Mouse (Mus musculus): Measurements from ENCODE around the gene Usb1. TPM values are rescaled to one million over a fixed set of nuclear protein-coding genes. Genes with fewer than 3 reads are reported as not detected.

Usb1 gene
- polyA plus RNA-seq, 1 experiment from 2014 or later = 36.1 TPM

DNA sequence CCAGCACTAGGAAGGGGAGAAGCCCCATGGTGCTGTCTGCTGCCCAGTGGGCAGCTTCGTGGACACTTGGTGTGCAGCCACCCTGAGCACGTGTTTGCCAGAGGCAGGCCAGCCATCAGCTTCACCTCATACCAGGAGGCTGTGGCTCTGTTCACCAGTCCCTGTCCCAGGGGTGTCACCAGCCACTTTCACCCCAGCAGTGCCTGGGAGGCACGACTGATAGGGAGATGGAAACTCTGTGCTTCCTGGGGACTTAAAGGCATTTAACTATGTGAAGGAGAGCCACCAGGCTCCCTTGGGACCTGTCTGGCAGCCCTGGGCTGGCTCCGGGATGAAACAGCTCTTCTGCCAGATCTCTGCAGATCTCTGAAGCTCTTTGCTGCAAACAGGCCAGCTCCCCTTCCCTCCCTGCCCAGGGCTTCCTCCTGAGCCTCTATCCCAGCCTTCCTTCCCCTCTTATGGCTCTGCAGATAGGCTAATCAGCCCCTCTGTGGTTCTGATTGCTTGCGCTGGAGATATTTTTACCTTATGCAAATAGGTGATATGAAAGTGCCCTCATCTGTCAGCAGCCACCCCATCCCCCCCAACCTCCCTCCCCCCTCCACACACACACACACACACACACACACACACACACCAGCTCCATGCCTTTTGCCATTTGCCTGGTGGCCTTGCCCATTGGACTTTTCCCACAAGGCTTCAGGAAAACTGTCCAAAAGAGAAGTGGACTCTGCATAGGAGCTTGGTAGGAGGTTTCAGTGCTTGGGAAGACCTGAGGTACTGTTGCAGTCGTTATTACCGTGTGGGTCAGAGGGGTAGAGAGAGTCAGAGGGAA is 28.3 kb downstream of the Usb1 start:
- H3K4me1 ChIP-seq = peaks cover 28% of the 10 kb centered on the region
- H3K9me3 ChIP-seq = no peaks in the 10 kb centered on the region
- H3K36me3 ChIP-seq = no peaks in the 10 kb centered on the region
- no peak overlapping the region for H3K4me3 ChIP-seq (replicated peaks)
- peak overlapping the region; percentile 78; the same call in 1 of the 2 replicates for H3K27ac ChIP-seq
- 42% methylated on average over 7 of the region's 7 CpGs for WGBS
- H3K27me3 ChIP-seq (replicated peaks) = no peaks in the 10 kb centered on the region
- H3K9ac ChIP-seq = no peak overlapping the region
- H3K4me2 ChIP-seq = no peak overlapping the region
- no peak for ATAC-seq (ENCODE audit: insufficient read depth, low FRiP score, low read depth)

DNA sequence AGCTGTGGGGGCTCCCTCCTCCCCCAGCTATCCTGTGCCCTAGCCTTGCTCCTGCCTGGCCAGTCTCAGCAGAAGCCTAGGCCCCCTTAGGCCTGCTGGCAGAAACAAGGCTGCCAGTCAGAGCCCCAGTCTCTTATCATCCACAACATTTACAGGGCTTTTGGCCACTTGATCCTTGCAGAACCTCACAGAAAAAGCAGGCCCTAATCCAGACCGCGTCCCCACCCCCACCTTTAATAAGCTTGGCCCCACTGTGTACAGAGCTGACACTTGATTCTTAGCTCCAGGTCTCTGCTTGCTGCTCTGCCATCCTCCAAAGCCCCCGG is 28.9 kb downstream of the Usb1 start:
- H3K4me3 ChIP-seq (replicated peaks) = no peak overlapping the region
- no peaks in the 10 kb centered on the region for H3K27me3 ChIP-seq (replicated peaks)
- H3K4me1 ChIP-seq = peaks cover 28% of the 10 kb centered on the region
- no peak overlapping the region; the same call in 1 of the 2 replicates for H3K27ac ChIP-seq
- no peaks in the 10 kb centered on the region for H3K9me3 ChIP-seq
- H3K9ac ChIP-seq = no peak overlapping the region
- H3K4me2 ChIP-seq = no peak overlapping the region
- 68% methylated on average over 3 of the region's 3 CpGs for WGBS
- no peaks in the 10 kb centered on the region for H3K36me3 ChIP-seq
- ATAC-seq (ENCODE audit: insufficient read depth, low FRiP score, low read depth) = no peak

DNA sequence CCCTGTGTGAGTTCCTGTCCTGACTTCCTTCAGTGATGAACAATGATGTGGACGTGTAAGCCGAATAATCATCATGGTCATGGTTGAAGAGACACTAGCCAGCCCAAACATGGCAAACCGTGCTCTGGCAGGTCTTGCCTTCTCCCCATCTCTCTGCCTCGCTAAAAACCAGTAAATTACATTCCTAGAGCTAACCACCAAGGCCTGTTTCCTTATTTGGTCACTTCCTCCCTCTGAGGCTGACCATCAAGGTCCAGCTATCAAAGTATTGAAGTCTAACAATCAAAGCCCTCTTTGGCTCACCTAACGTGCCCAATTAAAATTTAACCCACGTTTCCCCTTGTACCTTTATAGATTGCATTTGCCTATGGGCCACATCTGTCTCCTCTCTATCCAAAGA is 30.2 kb downstream of the Usb1 start:
- H3K4me1 ChIP-seq = peaks cover 28% of the 10 kb centered on the region
- H3K27me3 ChIP-seq (replicated peaks) = no peaks in the 10 kb centered on the region
- no peaks in the 10 kb centered on the region for H3K36me3 ChIP-seq
- 65% methylated on average over 6 of the region's 6 CpGs for WGBS
- no peaks in the 10 kb centered on the region for H3K9me3 ChIP-seq
- no peak overlapping the region for H3K4me2 ChIP-seq
- no peak overlapping the region for H3K4me3 ChIP-seq (replicated peaks)
- H3K27ac ChIP-seq = no peak overlapping the region
- ATAC-seq (ENCODE audit: insufficient read depth, low FRiP score, low read depth) = no peak
- no peak overlapping the region for H3K9ac ChIP-seq

DNA sequence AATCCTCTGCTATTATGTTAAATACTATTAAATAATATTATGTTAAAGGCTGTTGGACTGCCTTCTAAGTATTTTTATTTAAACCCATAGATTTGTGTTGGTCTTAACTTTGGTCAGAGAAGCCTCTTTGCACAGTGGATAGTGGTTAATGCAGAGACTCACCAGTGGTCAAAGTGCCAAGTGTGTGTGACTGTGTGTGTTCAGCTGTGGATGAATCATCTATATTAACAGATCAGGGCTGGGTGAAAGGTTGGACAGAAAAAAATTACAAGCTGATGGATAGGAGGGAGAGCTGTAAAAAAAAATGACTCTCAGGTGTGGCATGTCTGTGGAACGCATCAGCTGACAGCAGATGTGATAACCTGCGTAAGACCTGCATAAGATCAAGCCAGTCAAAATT is 31.8 kb downstream of the Usb1 start:
- Histone ChIP-seq H3K27ac (no peak overlapping the region), H3K9me3 (no peaks in the 10 kb centered on the region), H3K36me3 (0 out of 2 replicates have a peak, but pooled peaks cover 7% of the 10 kb centered on the region), H3K4me1 (peaks cover 25% of the 10 kb centered on the region), H3K4me2 (no peak overlapping the region), H3K9ac (no peak overlapping the region), H3K4me3 (replicated peaks) (no peak overlapping the region), H3K27me3 (replicated peaks) (no peaks in the 10 kb centered on the region)
- 87% methylated on average over 2 of the region's 2 CpGs for whole genome bisulfite sequencing
- ATAC-seq (ENCODE audit: insufficient read depth, low FRiP score, low read depth) = no peak

DNA sequence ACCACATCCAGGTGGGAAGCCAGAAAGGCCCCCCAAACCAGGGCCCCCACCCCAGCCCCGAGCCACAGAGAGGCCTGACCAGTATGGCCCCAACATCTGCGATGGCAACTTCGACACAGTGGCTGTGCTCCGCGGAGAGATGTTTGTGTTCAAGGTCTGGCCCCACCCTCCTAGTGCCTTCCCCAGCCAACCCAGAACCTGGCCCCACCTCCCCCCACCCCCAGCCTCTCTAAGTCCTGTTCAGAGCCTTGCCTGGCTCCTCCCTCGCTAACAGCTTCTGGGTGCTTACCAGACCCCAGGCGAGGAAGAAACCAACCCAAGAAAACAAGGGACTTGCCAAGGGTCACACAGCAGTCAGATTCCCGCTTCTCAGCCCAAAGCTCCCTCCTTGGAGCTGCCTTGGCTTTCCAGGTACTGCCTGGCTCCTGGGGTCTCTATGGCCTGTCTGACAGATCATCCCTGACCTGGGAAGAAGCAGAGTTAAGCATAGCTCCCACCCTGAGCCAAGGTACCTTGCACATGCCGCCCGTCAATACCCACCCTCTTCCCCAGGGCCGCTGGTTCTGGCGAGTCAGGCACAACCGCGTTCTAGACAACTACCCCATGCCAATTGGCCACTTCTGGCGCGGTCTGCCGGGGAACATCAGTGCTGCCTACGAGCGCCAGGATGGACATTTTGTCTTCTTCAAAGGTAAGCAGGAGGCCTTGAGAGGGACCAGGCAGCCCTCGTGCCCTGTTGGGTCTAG is 37.7 kb downstream of the Usb1 start:
- Histone ChIP-seq H3K4me2 (peak overlapping the region; percentile 56), H3K4me1 (peaks cover 23% of the 10 kb centered on the region), H3K9ac (no peak overlapping the region; the same call in 1 of the 2 replicates), H3K9me3 (no peaks in the 10 kb centered on the region), H3K27me3 (replicated peaks) (no peaks in the 10 kb centered on the region), H3K36me3 (peaks cover 7% of the 10 kb centered on the region; the same call in 1 of the 2 replicates), H3K27ac (peak overlapping the region; percentile 57; the same call in 1 of the 2 replicates), H3K4me3 (replicated peaks) (peak overlapping the region; percentile 28)
- peak; percentile 80 for ATAC-seq (ENCODE audit: insufficient read depth, low FRiP score, low read depth)
- 41% methylated on average over 20 of the region's 20 CpGs for WGBS

DNA sequence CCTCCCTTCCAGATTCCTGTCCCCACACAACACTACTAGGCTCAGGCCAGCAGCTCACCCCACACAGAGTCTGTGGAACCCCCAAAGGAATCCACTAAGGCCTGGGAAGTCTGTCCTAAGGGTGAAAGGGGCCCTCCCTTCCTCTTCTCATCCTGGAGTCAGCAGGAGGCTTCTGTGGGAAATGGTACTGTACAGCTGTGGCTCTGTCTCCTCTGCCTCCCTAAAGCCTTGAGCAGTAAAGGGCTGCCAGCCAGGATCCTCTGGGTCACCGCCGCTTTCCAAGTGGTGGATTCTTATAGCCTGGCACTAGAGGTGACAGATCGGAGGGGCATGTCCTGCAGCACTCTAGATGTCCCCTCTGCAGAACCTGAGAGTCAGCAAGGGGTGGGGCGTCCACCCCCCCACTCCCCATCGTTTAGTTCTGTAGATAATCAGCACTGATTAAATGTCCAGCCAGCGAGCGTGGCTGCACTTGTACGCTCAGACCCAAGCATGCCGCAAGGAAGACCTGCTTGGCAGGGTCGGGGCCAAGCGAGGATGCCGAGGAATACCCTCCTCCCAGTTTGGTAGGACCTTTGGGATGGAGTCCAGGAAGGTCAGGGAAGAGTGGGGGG is 41.4 kb downstream of the Usb1 start:
- H3K4me3 ChIP-seq (replicated peaks) = no peak overlapping the region
- H3K9ac ChIP-seq = no peak overlapping the region
- H3K27ac ChIP-seq = peak overlapping the region; percentile 5; the same call in 1 of the 2 replicates
- H3K4me2 ChIP-seq = no peak overlapping the region
- WGBS = 61% methylated on average over 12 of the region's 12 CpGs
- ATAC-seq (ENCODE audit: insufficient read depth, low FRiP score, low read depth) = no peak
- no peaks in the 10 kb centered on the region for H3K27me3 ChIP-seq (replicated peaks)
- peaks cover under 1% of the 10 kb centered on the region; the same call in 1 of the 2 replicates for H3K36me3 ChIP-seq
- no peaks in the 10 kb centered on the region for H3K9me3 ChIP-seq
- H3K4me1 ChIP-seq = peaks cover 43% of the 10 kb centered on the region

DNA sequence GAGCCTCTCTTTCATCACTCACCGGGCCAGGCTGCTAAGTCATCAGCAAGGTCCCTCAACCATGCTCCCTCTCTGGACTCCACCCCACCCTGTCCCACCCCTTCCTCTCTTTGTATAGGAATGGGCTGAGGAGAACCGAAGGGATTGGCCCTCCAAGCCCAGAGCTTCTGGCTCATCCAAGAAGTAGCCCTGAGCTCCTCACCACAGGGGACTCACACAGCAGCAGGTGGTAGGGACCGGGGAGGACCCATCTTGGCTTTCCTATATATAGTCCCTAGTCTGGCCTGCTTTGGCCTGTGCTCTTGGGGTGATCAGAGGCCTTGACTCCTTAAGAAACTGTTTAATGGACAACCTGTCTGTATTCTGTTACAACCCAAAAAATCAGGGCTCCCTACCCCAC is 42.3 kb downstream of the Usb1 start:
- H3K27ac ChIP-seq = no peak overlapping the region
- H3K4me1 ChIP-seq = peaks cover 36% of the 10 kb centered on the region
- ATAC-seq (ENCODE audit: insufficient read depth, low FRiP score, low read depth) = no peak
- 63% methylated on average over 3 of the region's 3 CpGs for WGBS
- no peaks in the 10 kb centered on the region for H3K9me3 ChIP-seq
- H3K27me3 ChIP-seq (replicated peaks) = no peaks in the 10 kb centered on the region
- H3K36me3 ChIP-seq = no peaks in the 10 kb centered on the region; the same call in 1 of the 2 replicates
- H3K9ac ChIP-seq = no peak overlapping the region
- H3K4me2 ChIP-seq = no peak overlapping the region
- H3K4me3 ChIP-seq (replicated peaks) = no peak overlapping the region

DNA sequence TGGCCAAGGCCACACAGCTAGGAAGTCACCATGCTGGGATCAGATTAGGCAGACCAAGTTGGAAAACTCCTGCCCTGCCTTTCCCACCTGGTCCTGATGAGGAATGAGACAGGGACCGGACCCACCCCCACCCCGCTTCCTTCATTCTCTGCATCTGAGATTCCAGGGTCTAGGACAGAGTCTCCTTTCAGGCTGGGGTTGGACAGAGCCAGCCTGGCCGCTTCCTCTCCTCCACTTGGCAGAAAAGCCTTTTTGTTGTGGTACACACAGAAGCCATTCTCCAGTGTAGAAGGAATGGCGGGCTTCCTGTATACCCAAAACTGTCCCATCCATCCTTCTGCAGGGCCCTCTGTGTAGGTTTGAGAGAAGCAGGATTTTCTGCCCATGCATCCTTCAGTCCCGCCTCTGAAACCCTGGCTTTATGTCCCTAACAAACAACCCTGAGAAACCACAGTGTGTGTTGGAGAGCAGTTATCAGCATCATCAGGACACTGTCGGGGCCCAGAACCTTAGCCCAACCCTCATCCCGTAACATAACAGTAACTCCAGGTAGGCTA is 43.4 kb downstream of the Usb1 start:
- Histone ChIP-seq H3K4me1 (peaks cover 30% of the 10 kb centered on the region), H3K9me3 (no peaks in the 10 kb centered on the region), H3K4me3 (replicated peaks) (no peak overlapping the region), H3K27ac (peak overlapping the region; percentile 18; the same call in 1 of the 2 replicates), H3K4me2 (no peak overlapping the region), H3K27me3 (replicated peaks) (no peaks in the 10 kb centered on the region), H3K9ac (no peak overlapping the region), H3K36me3 (no peaks in the 10 kb centered on the region; the same call in 1 of the 2 replicates)
- WGBS = 75% methylated on average over 7 of the region's 7 CpGs
- no peak for ATAC-seq (ENCODE audit: insufficient read depth, low FRiP score, low read depth)

DNA sequence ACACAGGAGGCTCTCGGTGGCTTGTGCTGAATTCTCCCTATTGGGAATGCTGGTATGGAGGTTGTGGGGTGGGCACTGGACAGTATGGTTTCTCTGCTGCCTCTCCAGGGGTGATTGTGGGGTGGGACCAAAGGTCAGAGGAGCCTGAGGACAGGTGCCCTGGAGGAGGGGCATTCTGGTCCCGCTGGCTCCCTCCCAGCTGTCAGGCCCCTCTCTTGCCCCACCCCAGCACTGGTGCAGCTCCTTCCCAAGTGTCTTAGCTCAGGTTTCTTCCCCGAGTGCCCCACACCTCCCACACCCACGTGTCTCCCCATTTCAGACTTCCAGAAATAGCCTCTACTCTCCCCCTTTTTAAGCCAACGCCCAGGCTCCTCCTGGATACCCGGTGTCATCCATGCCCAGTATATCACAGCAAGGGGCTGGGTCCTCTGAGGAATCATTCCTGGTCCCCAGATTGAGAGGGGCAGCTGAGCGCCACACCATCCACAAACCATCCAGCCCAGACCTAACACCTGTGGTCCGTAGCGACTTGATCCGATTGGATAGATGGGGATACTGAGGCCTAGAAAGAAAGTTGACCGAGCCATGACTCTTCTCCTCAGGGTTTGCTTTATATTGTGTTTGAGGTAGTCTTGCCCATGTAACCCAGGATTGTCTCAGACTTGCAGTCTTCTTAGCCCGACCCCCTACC is 44.4 kb downstream of the Usb1 start:
- ATAC-seq (ENCODE audit: insufficient read depth, low FRiP score, low read depth) = no peak
- Histone ChIP-seq H3K4me3 (replicated peaks) (no peak overlapping the region), H3K27ac (peak overlapping the region; percentile 89; the same call in 1 of the 2 replicates), H3K9ac (no peak overlapping the region), H3K36me3 (no peaks in the 10 kb centered on the region), H3K9me3 (no peaks in the 10 kb centered on the region), H3K4me2 (no peak overlapping the region), H3K4me1 (peaks cover 30% of the 10 kb centered on the region), H3K27me3 (replicated peaks) (no peaks in the 10 kb centered on the region)
- WGBS = 75% methylated on average over 12 of the region's 12 CpGs

DNA sequence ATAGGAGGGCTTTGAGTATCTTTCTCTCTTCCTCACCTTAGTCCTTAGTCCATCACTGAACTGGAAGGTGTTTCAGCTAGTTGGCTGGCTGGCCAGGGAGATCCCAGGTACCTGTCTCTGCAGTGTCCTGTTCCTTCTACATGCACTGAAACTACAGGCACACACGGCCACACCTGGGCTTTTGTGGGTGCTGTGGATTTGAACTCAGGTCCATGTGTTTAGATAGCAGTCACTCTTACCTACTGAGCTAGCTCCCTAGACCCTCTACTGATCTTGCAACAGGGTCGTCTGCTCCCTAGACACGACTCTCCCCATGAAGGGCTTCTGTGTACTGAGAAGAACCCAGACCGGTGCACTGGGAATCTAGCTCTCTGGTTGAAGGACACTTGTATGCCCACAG is 45.0 kb downstream of the Usb1 start:
- no peak for ATAC-seq (ENCODE audit: insufficient read depth, low FRiP score, low read depth)
- WGBS = 64% methylated on average over 4 of the region's 4 CpGs
- Histone ChIP-seq H3K27ac (peak overlapping the region; percentile 89), H3K4me2 (peak overlapping the region; percentile 32; the same call in 1 of the 2 replicates), H3K9ac (no peak overlapping the region), H3K36me3 (no peaks in the 10 kb centered on the region), H3K9me3 (no peaks in the 10 kb centered on the region), H3K27me3 (replicated peaks) (no peaks in the 10 kb centered on the region), H3K4me1 (peaks cover 30% of the 10 kb centered on the region), H3K4me3 (replicated peaks) (no peak overlapping the region)

DNA sequence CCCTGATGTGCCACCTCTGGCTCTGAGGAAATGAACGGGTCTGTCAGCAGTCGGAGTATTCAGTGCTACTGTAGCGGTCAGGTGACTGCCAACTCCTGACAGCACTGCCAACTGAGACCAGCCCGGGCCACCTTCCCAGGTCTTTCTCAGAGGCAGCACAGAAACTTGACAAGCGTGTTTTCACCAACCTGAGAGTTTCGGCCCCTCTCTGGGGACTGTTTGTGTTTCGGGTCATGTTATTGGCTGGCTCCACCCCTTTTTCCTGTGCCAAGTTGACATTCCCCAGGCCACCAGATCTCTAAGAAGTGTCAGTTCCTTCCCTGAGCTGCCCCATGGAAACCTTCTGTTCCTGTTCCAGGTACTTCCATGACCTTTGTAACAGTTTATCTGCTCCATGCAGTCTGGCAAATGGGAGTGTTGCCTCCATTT is 45.8 kb downstream of the Usb1 start:
- 11% methylated on average over 7 of the region's 7 CpGs for WGBS
- no peaks in the 10 kb centered on the region for H3K36me3 ChIP-seq
- no peak overlapping the region for H3K4me3 ChIP-seq (replicated peaks)
- peak overlapping the region; percentile 89 for H3K27ac ChIP-seq
- ATAC-seq (ENCODE audit: insufficient read depth, low FRiP score, low read depth) = peak; percentile 86
- H3K9ac ChIP-seq = no peak overlapping the region
- H3K9me3 ChIP-seq = no peaks in the 10 kb centered on the region
- H3K4me1 ChIP-seq = peaks cover 26% of the 10 kb centered on the region
- peak overlapping the region; percentile 32 for H3K4me2 ChIP-seq
- no peaks in the 10 kb centered on the region for H3K27me3 ChIP-seq (replicated peaks)

All from stomach, embryonic 15.5 days (tissue).